Mouse (Mus musculus): Measurements from ENCODE around the gene Epo. TPM values are rescaled to one million over a fixed set of nuclear protein-coding genes. Genes with fewer than 3 reads are reported as not detected.

Epo gene
- polyA plus RNA-seq, 1 experiment from 2014 or later = 0.80 TPM

DNA sequence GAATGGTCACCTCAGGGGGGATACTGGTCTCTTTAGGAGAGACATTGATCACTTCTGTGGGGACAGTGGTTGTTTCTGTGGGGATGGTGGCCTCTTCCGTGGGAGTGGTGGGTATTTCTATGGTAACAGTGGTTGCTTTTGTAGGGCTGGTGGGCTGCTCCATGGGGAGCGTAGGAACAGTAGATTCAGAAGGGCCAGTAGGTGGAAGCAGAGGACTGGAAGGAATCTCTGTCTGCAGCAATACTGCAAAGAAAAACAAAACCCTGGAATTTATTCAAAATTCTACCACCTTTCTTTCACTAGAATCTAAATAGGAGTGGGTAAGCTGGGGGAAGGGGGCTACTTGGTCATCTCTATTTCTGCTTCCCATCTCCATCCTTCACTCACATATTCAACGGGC, 68.0 kb downstream of the Epo start:
- Histone ChIP-seq H3K9ac (ENCODE audit: low read length) (no peak overlapping the region), H3K36me3 (ENCODE audit: control insufficient read depth, insufficient read depth, low read length) (no peaks in the 10 kb centered on the region), H3K27me3 (replicated peaks; ENCODE audit: control insufficient read depth, insufficient read depth, low read length) (no peaks in the 10 kb centered on the region), H3K4me2 (ENCODE audit: low read length) (no peak overlapping the region), H3K27ac (ENCODE audit: low read depth) (no peak overlapping the region), H3K9me3 (ENCODE audit: control insufficient read depth, low read length) (no peaks in the 10 kb centered on the region), H3K4me3 (ENCODE audit: low read depth, low read length) (no peak overlapping the region), H3K4me1 (replicated peaks; ENCODE audit: control insufficient read depth, insufficient read depth, low read length) (no peaks in the 10 kb centered on the region)
- ATAC-seq (replicated peaks; ENCODE audit: low FRiP score, low TSS enrichment, low read depth) = no peak
- DNase-seq (ENCODE audit: low spot score) = no peak
- WGBS = 46% methylated on average over 3 of the region's 3 CpGs

DNA sequence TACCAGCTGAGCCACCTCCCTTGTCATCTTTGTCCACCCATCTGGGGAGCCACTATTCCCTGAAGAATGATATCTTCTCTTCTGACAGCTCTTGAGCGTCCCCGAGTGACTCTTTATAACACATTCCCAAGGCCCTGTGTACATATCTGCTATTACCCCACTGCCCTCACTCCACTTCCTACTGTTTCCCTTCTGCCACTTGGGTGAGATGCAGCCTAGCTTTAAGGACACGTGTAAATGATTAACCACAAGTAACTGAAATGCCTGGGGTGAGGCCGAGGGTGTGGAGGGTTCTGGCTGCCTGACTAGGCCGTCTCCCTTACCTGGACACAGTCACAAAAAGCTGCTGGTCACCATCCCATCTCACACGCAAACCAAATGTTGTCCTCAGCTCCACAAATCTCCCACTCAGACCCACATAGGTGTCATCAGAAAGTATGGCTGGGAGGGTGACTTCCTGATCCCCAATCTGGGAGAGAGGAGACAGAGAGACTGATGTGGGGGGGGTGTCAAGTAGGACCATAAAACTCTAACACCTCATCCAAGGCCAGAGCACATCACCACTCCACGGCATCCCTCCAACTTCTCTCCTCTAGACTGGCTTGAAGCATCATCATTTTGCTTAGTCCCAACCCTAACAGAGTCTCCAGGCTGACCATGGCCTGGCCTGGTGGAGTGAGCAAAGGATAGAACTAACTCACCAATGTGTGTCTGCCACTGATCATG, 77.0 kb downstream of the Epo start:
- 41% methylated on average over 7 of the region's 7 CpGs for WGBS
- H3K9me3 ChIP-seq (ENCODE audit: control insufficient read depth, low read length) = no peaks in the 10 kb centered on the region

GRCm38 (mm10) chr5:137455206-137455605, 77.8 kb downstream of the Epo start:
- Histone ChIP-seq H3K27ac (ENCODE audit: low read depth) (no peak overlapping the region), H3K4me1 (replicated peaks; ENCODE audit: control insufficient read depth, insufficient read depth, low read length) (no peaks in the 10 kb centered on the region), H3K36me3 (ENCODE audit: control insufficient read depth, insufficient read depth, low read length) (no peaks in the 10 kb centered on the region), H3K9me3 (ENCODE audit: control insufficient read depth, low read length) (no peaks in the 10 kb centered on the region), H3K27me3 (replicated peaks; ENCODE audit: control insufficient read depth, insufficient read depth, low read length) (no peaks in the 10 kb centered on the region), H3K4me2 (ENCODE audit: low read length) (no peak overlapping the region), H3K9ac (ENCODE audit: low read length) (no peak overlapping the region), H3K4me3 (ENCODE audit: low read depth, low read length) (no peak overlapping the region)
- ATAC-seq (replicated peaks; ENCODE audit: low FRiP score, low TSS enrichment, low read depth) (no peak), DNase-seq (ENCODE audit: low spot score) (no peak)
- 76% methylated on average over 6 of the region's 6 CpGs for WGBS

More for the DNA sequence above, 77.0 kb downstream of the Epo start:
- Histone ChIP-seq H3K36me3 (ENCODE audit: control insufficient read depth, insufficient read depth, low read length) (no peaks in the 10 kb centered on the region), H3K4me2 (ENCODE audit: low read length) (no peak overlapping the region), H3K27ac (ENCODE audit: low read depth) (no peak overlapping the region), H3K4me1 (replicated peaks; ENCODE audit: control insufficient read depth, insufficient read depth, low read length) (no peaks in the 10 kb centered on the region), H3K27me3 (replicated peaks; ENCODE audit: control insufficient read depth, insufficient read depth, low read length) (no peaks in the 10 kb centered on the region), H3K4me3 (ENCODE audit: low read depth, low read length) (no peak overlapping the region), H3K9ac (ENCODE audit: low read length) (no peak overlapping the region)
- ATAC-seq (replicated peaks; ENCODE audit: low FRiP score, low TSS enrichment, low read depth) = peak; percentile 94
- DNase-seq (ENCODE audit: low spot score) = peak; percentile 60

DNA sequence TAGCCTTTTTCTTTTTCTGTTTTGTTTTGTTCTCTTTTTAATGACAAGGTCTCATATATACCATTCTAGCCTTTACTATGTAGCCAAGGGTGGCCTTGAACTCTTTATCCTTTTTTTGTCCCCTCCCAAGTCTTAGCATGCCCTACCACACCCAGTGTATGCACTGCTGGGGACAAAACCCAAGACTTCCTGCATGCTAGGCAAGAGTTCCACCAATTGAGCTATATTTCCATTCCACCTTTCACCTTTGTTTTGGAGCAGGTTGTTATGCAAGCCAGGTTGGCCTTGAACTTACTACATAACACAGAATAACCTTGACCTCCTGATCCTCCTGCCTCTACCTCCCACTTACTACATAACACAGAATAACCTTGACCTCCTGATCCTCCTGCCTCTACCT, 87.5 kb downstream of the Epo start:
- no peaks in the 10 kb centered on the region for H3K36me3 ChIP-seq (ENCODE audit: control insufficient read depth, insufficient read depth, low read length)
- H3K4me1 ChIP-seq (replicated peaks; ENCODE audit: control insufficient read depth, insufficient read depth, low read length) = no peaks in the 10 kb centered on the region
- H3K9me3 ChIP-seq (ENCODE audit: control insufficient read depth, low read length) = no peaks in the 10 kb centered on the region
- DNase-seq (ENCODE audit: low spot score) (no peak), ATAC-seq (replicated peaks; ENCODE audit: low FRiP score, low TSS enrichment, low read depth) (no peak)
- H3K4me3 ChIP-seq (ENCODE audit: low read depth, low read length) = no peak overlapping the region
- no peak overlapping the region for H3K27ac ChIP-seq (ENCODE audit: low read depth)
- H3K27me3 ChIP-seq (replicated peaks; ENCODE audit: control insufficient read depth, insufficient read depth, low read length) = no peaks in the 10 kb centered on the region
- H3K4me2 ChIP-seq (ENCODE audit: low read length) = no peak overlapping the region
- no peak overlapping the region for H3K9ac ChIP-seq (ENCODE audit: low read length)

GRCm38 (mm10) chr5:137440216-137440855, 92.7 kb downstream of the Epo start:
- Histone ChIP-seq H3K9me3 (ENCODE audit: control insufficient read depth, low read length) (no peaks in the 10 kb centered on the region), H3K4me2 (ENCODE audit: low read length) (no peak overlapping the region), H3K36me3 (ENCODE audit: control insufficient read depth, insufficient read depth, low read length) (no peaks in the 10 kb centered on the region), H3K4me1 (replicated peaks; ENCODE audit: control insufficient read depth, insufficient read depth, low read length) (no peaks in the 10 kb centered on the region), H3K27me3 (replicated peaks; ENCODE audit: control insufficient read depth, insufficient read depth, low read length) (no peaks in the 10 kb centered on the region), H3K4me3 (ENCODE audit: low read depth, low read length) (no peak overlapping the region), H3K9ac (ENCODE audit: low read length) (no peak overlapping the region), H3K27ac (ENCODE audit: low read depth) (no peak overlapping the region)
- 75% methylated on average over 11 of the region's 11 CpGs for WGBS
- ATAC-seq (replicated peaks; ENCODE audit: low FRiP score, low TSS enrichment, low read depth) (no peak), DNase-seq (ENCODE audit: low spot score) (no peak)

DNA sequence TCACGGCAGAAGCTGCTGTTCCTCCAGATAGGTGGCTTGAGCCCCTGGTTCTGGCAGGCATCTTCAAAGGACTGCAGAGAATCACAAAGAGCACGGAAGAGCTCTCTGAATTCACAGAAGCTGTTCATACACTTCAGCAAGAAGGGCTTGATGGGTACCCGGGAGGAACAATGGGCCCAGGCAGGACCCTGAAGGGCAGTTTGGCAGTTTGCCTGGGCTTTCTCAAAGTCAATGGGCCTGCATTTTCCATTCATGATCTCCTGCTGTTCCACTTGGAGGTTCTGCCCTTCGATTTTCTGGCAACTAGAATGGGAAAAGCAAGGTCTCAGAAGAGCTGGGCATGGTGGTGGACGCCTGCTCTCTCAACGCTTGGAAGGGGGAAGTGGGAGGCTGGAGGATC, 99.2 kb downstream of the Epo start:
- ATAC-seq (replicated peaks; ENCODE audit: low FRiP score, low TSS enrichment, low read depth) (no peak), DNase-seq (ENCODE audit: low spot score) (no peak)
- no peak overlapping the region for H3K9ac ChIP-seq (ENCODE audit: low read length)
- no peaks in the 10 kb centered on the region for H3K9me3 ChIP-seq (ENCODE audit: control insufficient read depth, low read length)
- no peak overlapping the region for H3K27ac ChIP-seq (ENCODE audit: low read depth)
- H3K27me3 ChIP-seq (replicated peaks; ENCODE audit: control insufficient read depth, insufficient read depth, low read length) = no peaks in the 10 kb centered on the region
- H3K4me1 ChIP-seq (replicated peaks; ENCODE audit: control insufficient read depth, insufficient read depth, low read length) = no peaks in the 10 kb centered on the region
- 70% methylated on average over 6 of the region's 6 CpGs for WGBS
- no peak overlapping the region for H3K4me2 ChIP-seq (ENCODE audit: low read length)
- no peaks in the 10 kb centered on the region for H3K36me3 ChIP-seq (ENCODE audit: control insufficient read depth, insufficient read depth, low read length)
- no peak overlapping the region for H3K4me3 ChIP-seq (ENCODE audit: low read depth, low read length)

Small RNA genes within 50 kb of the gene (microRNA-seq; reads per million reads assigned to microRNA genes)
- gene Mir6418 = 1.3 reads per million, percentile 13 among the genes with 10 or more reads in this experiment

Other genes starting within 250 kb of the Epo start
- 11.7 and 13.6 TPM in 2 replicates for gene Ache, start 245.7 kb downstream of the Epo start, polyA plus RNA-seq (2014; fragmentation: Nextera tagmentation; extraction: Ambion mirVana)
- 8.9 and 10.6 TPM in 2 replicates for gene Ufsp1, start 238.6 kb downstream of the Epo start, polyA plus RNA-seq (2014; fragmentation: Nextera tagmentation; extraction: Ambion mirVana)
- 118 and 122 TPM in 2 replicates for gene Srrt, start 225.6 kb downstream of the Epo start, polyA plus RNA-seq (2014; fragmentation: Nextera tagmentation; extraction: Ambion mirVana)
- gene Trip6, start 218.8 kb downstream of the Epo start, polyA plus RNA-seq (2014; fragmentation: Nextera tagmentation; extraction: Ambion mirVana) = 73.3 and 77.7 TPM in 2 replicates
- 7.9 and 9.5 TPM in 2 replicates for gene Slc12a9, start 199.6 kb downstream of the Epo start, polyA plus RNA-seq (2014; fragmentation: Nextera tagmentation; extraction: Ambion mirVana)
- gene Ephb4, start 183.1 kb downstream of the Epo start, polyA plus RNA-seq (2014; fragmentation: Nextera tagmentation; extraction: Ambion mirVana) = 48.2 and 51.3 TPM in 2 replicates
- 0.90 and 0.93 TPM in 2 replicates for gene Zan, start 56.2 kb downstream of the Epo start, polyA plus RNA-seq (2014; fragmentation: Nextera tagmentation; extraction: Ambion mirVana)
- gene Pop7, start 30.7 kb downstream of the Epo start, polyA plus RNA-seq (2014; fragmentation: Nextera tagmentation; extraction: Ambion mirVana) = 58.8 and 65.1 TPM in 2 replicates
- gene Gigyf1, start 14.7 kb downstream of the Epo start, polyA plus RNA-seq (2014; fragmentation: Nextera tagmentation; extraction: Ambion mirVana) = 12.1 and 13.5 TPM in 2 replicates
- gene Gnb2, start 268 bp upstream of the Epo start, polyA plus RNA-seq (2014; fragmentation: Nextera tagmentation; extraction: Ambion mirVana) = 390 and 430 TPM in 2 replicates
- gene Actl6b, start 20.3 kb upstream of the Epo start, polyA plus RNA-seq (2014; fragmentation: Nextera tagmentation; extraction: Ambion mirVana) = 3.5 and 6.7 TPM in 2 replicates
- 0.34 and 0.38 TPM in 2 replicates for gene Tfr2, start 36.6 kb upstream of the Epo start, polyA plus RNA-seq (2014; fragmentation: Nextera tagmentation; extraction: Ambion mirVana)
- gene Mospd3, start 67.8 kb upstream of the Epo start, polyA plus RNA-seq (2014; fragmentation: Nextera tagmentation; extraction: Ambion mirVana) = 29.0 and 29.4 TPM in 2 replicates
- 112 and 126 TPM in 2 replicates for gene Pcolce, start 80.5 kb upstream of the Epo start, polyA plus RNA-seq (2014; fragmentation: Nextera tagmentation; extraction: Ambion mirVana)
- 0.11 and 0.28 TPM in 2 replicates for gene Fbxo24, start 95.8 kb upstream of the Epo start, polyA plus RNA-seq (2014; fragmentation: Nextera tagmentation; extraction: Ambion mirVana)
- gene Lrch4, start 95.9 kb upstream of the Epo start, polyA plus RNA-seq (2014; fragmentation: Nextera tagmentation; extraction: Ambion mirVana) = 31.2 and 35.3 TPM in 2 replicates
- gene Gm20605, start 95.9 kb upstream of the Epo start, polyA plus RNA-seq (2014; fragmentation: Nextera tagmentation; extraction: Ambion mirVana) = 9.2 and 10.1 TPM in 2 replicates
- 6.9 and 10.2 TPM in 2 replicates for gene Sap25, start 108.1 kb upstream of the Epo start, polyA plus RNA-seq (2014; fragmentation: Nextera tagmentation; extraction: Ambion mirVana)
- 0.08 TPM in 1 of 2 replicates, not detected in the other for gene Irs3, start 112.5 kb upstream of the Epo start, polyA plus RNA-seq (2014; fragmentation: Nextera tagmentation; extraction: Ambion mirVana)
- gene Agfg2, start 151.5 kb upstream of the Epo start, polyA plus RNA-seq (2014; fragmentation: Nextera tagmentation; extraction: Ambion mirVana) = 16.0 and 16.4 TPM in 2 replicates
- gene Nyap1, start 208.4 kb upstream of the Epo start, polyA plus RNA-seq (2014; fragmentation: Nextera tagmentation; extraction: Ambion mirVana) = 1.5 and 1.9 TPM in 2 replicates
- 121 and 125 TPM in 2 replicates for gene Tsc22d4, start 212.5 kb upstream of the Epo start, polyA plus RNA-seq (2014; fragmentation: Nextera tagmentation; extraction: Ambion mirVana)
- gene Ppp1r35, start 245.6 kb upstream of the Epo start, polyA plus RNA-seq (2014; fragmentation: Nextera tagmentation; extraction: Ambion mirVana) = 25.5 and 35.4 TPM in 2 replicates

Data from intestine, embryonic 14.5 days (tissue).